Mouse (Mus musculus) lung, embryonic 16.5 days (tissue): ENCODE results near the gene Olfr1286. TPM values are rescaled to one million over a fixed set of nuclear protein-coding genes. Genes with fewer than 3 reads are reported as not detected.

Experiments used
- ATAC-seq: fragments of 200-750 bp; cut with Nextera tagmentation; 2 replicates; pipeline ENCODE4 v1.8.0; 2017; ENCODE audit warnings: low read depth, mild to moderate bottlenecking, moderate library complexity
- H3K27ac ChIP-seq: fragments of 300-500 bp; sonication (generic); 2 replicates; pipeline ENCODE4 v1.5.1; 2014; ENCODE audit warnings: mild to moderate bottlenecking, control low read depth, low read length
- H3K27me3 ChIP-seq: fragments of 300-500 bp; sonication (generic); 2 replicates; pipeline ENCODE4 v1.6.1; 2014; ENCODE audit warnings: low read depth, low read length, mixed read lengths; ENCODE audit not compliant: control insufficient read depth, insufficient read depth
- H3K36me3 ChIP-seq: fragments of 300-500 bp; sonication (generic); 2 replicates; pipeline ENCODE4 v1.6.1; 2014; ENCODE audit warnings: low read length; ENCODE audit not compliant: control insufficient read depth, insufficient read depth
- H3K4me1 ChIP-seq: fragments of 300-500 bp; sonication (generic); replicated peaks from 2 replicates; pipeline ENCODE4 v1.6.1; 2014; ENCODE audit warnings: low read length, mixed read lengths; ENCODE audit not compliant: control insufficient read depth, insufficient read depth
- H3K4me2 ChIP-seq: fragments of 300-500 bp; sonication (generic); 2 replicates; pipeline ENCODE4 v1.6.1; 2014; ENCODE audit warnings: low read depth, low read length, control low read depth
- H3K4me3 ChIP-seq: fragments of 300-500 bp; sonication (generic); 2 replicates; pipeline ENCODE4 v1.5.1; 2014; ENCODE audit warnings: mild to moderate bottlenecking, low read length, control low read depth
- H3K9ac ChIP-seq: fragments of 300-500 bp; sonication (generic); 2 replicates; pipeline ENCODE4 v1.6.1; 2014; ENCODE audit warnings: low read length, control low read depth
- H3K9me3 ChIP-seq: fragments of 300-500 bp; sonication (generic); 2 replicates; pipeline ENCODE4 v1.6.1; 2016; ENCODE audit warnings: low read length; ENCODE audit not compliant: control insufficient read depth
- WGBS: fragments of 180-500 bp; shearing (Covaris S2); extraction: QIAGEN DNeasy Blood & Tissue Kit; methylation state at CpG from one replicate; pipeline ENCODE4 v1.1.7; 2014; 5-methylcytosine and 5-hydroxymethylcytosine counted together
- polyA plus RNA-seq: library from polyadenylated mRNA; unstranded; fragments of >200 nt; fragmentation: Nextera tagmentation; extraction: Ambion mirVana; gene quantifications from 2 replicates; pipeline ENCODE4 v1.2.1, GENCODE M21; 2015

Gene Olfr1286
- polyA plus RNA-seq, result not detected in 2 replicates

DNA sequence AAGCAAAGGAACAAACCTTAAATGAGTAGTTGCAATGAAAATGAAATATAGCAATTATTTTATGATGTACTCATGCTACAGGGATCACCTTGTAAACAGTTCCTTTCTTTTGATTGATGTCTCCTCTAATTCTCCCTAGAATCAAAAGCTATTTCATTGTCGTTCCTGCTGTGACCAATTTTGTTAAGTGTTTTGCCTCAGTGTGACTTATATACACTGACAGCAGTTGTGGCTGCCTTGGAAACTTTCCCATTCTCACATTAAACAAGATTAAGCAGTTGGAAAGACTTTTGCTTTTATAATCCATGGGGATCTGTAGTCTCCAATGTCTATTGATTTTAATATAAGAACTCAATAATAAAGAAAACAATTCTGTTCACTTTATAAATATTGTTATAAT is at the start of gene Olfr1286:
TSS of gene Olfr1286 (minus strand) at position 185 of the 400 bp plus-strand sequence.
- no peaks in the 10 kb centered on the region for H3K36me3 ChIP-seq
- no peaks in the 10 kb centered on the region for H3K27me3 ChIP-seq
- H3K4me3 ChIP-seq, result no peak within 1 kb of the TSS
- no peak within 1 kb of the TSS for H3K9ac ChIP-seq
- H3K9me3 ChIP-seq, result no peaks in the 10 kb centered on the region
- 62% methylated on average over 1 of the region's 1 CpGs for WGBS
- no peak within 1 kb of the TSS for H3K4me2 ChIP-seq
- no peak within 1 kb of the TSS for H3K27ac ChIP-seq
- no peak for ATAC-seq
- no peaks in the 10 kb centered on the region for H3K4me1 ChIP-seq

DNA sequence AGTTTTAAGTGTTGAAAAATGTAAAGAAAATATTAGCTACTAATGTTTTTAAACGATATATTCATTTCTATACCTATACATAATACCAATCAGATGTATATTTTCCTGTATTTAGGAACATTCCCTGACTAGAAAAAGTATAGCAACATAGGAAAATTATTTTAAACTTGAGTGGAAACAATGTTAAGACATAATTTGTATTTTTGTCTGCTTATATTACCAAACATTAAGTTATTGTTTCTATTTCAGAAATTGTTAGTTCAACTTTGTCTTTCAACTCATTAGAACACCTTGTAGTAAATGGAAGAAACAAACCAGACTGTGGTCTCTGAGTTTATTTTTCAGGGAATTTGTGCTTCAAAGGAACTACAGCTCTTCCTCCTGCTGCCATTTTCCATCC is 25.9 kb upstream of the Olfr1286 start, which contains the start of gene Olfr1287:
TSS of gene Olfr1287 (plus strand) at position 301 of the 400 bp plus-strand sequence.
- no peak within 1 kb of the TSS for H3K4me2 ChIP-seq
- 61% methylated on average over 1 of the region's 1 CpGs for WGBS
- ATAC-seq, result no peak
- H3K9me3 ChIP-seq, result no peaks in the 10 kb centered on the region
- no peaks in the 10 kb centered on the region for H3K36me3 ChIP-seq
- H3K9ac ChIP-seq, result no peak within 1 kb of the TSS
- no peaks in the 10 kb centered on the region for H3K4me1 ChIP-seq
- H3K27ac ChIP-seq, result no peak within 1 kb of the TSS
- H3K4me3 ChIP-seq, result no peak within 1 kb of the TSS
- H3K27me3 ChIP-seq, result no peaks in the 10 kb centered on the region

DNA sequence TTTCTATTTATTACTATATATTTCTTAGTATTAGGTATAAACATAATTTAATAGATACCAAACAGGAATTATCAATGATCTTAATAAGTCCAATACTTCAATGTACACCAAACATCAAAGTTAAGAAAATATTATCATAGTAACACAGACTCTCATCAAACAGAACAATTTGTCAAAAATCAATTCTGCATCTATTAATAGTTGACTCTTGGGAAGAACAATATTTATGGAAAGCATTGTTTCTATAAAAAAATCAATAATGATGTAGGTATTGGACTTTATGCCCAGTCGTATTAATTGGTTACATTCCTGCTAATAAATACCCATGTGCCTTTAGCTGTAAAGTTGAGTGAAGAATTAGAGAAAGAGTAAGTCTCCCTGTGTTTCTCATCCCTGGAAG is 47.7 kb downstream of the Olfr1286 start, which contains the start of gene Olfr1284:
TSS of gene Olfr1284 (plus strand) at position 301 of the 400 bp plus-strand sequence.
- no peak within 1 kb of the TSS for H3K27ac ChIP-seq
- no peak within 1 kb of the TSS for H3K4me2 ChIP-seq
- H3K27me3 ChIP-seq, result no peaks in the 10 kb centered on the region
- H3K4me1 ChIP-seq, result no peaks in the 10 kb centered on the region
- H3K9ac ChIP-seq, result no peak within 1 kb of the TSS
- H3K4me3 ChIP-seq, result no peak within 1 kb of the TSS
- no peaks in the 10 kb centered on the region for H3K36me3 ChIP-seq
- no peak for ATAC-seq
- WGBS, result 76% methylated on average over 1 of the region's 1 CpGs
- no peaks in the 10 kb centered on the region for H3K9me3 ChIP-seq

Other genes starting within 250 kb of the Olfr1286 start
- not detected in 2 replicates for gene 4930430A15Rik, start 193.5 kb downstream of the Olfr1286 start, polyA plus RNA-seq
- not detected in 2 replicates for gene Olfr1275, start 187.8 kb downstream of the Olfr1286 start, polyA plus RNA-seq
- gene Olfr1276, start 168.6 kb downstream of the Olfr1286 start, polyA plus RNA-seq, result not detected in 2 replicates
- gene Olfr1277, start 149.0 kb downstream of the Olfr1286 start, polyA plus RNA-seq, result not detected in 2 replicates
- not detected in 2 replicates for gene Olfr1278, start 133.0 kb downstream of the Olfr1286 start, polyA plus RNA-seq
- not detected in 2 replicates for gene Olfr1279, start 122.5 kb downstream of the Olfr1286 start, polyA plus RNA-seq
- not detected in 2 replicates for gene Olfr1280, start 109.1 kb downstream of the Olfr1286 start, polyA plus RNA-seq
- gene Olfr1281, start 96.6 kb downstream of the Olfr1286 start, polyA plus RNA-seq, result not detected in 2 replicates
- gene Olfr1282, start 87.0 kb downstream of the Olfr1286 start, polyA plus RNA-seq, result not detected in 2 replicates
- not detected in 2 replicates for gene Olfr1283, start 56.3 kb downstream of the Olfr1286 start, polyA plus RNA-seq
- not detected in 2 replicates for gene Olfr1284, start 47.6 kb downstream of the Olfr1286 start, polyA plus RNA-seq
- gene Olfr1287, start 26.0 kb upstream of the Olfr1286 start, polyA plus RNA-seq, result not detected in 2 replicates
- not detected in 2 replicates for gene Olfr1288, start 51.0 kb upstream of the Olfr1286 start, polyA plus RNA-seq
- not detected in 2 replicates for gene Olfr1289, start 57.7 kb upstream of the Olfr1286 start, polyA plus RNA-seq
- gene Olfr1290, start 70.7 kb upstream of the Olfr1286 start, polyA plus RNA-seq, result not detected in 2 replicates
- gene Olfr1291-ps1, start 74.1 kb upstream of the Olfr1286 start, polyA plus RNA-seq, result not detected in 2 replicates
- not detected in 2 replicates for gene Olfr1293-ps, start 102.1 kb upstream of the Olfr1286 start, polyA plus RNA-seq
- not detected in 2 replicates for gene Olfr1294, start 117.2 kb upstream of the Olfr1286 start, polyA plus RNA-seq
- gene Olfr1295, start 146.6 kb upstream of the Olfr1286 start, polyA plus RNA-seq, result not detected in 2 replicates
- not detected in 2 replicates for gene Olfr1297, start 203.4 kb upstream of the Olfr1286 start, polyA plus RNA-seq
- gene Olfr1298, start 226.1 kb upstream of the Olfr1286 start, polyA plus RNA-seq, result not detected in 2 replicates
- gene Olfr1299, start 238.3 kb upstream of the Olfr1286 start, polyA plus RNA-seq, result not detected in 2 replicates